Mouse (Mus musculus): ENCODE data around the gene Gm20708.

DNA sequence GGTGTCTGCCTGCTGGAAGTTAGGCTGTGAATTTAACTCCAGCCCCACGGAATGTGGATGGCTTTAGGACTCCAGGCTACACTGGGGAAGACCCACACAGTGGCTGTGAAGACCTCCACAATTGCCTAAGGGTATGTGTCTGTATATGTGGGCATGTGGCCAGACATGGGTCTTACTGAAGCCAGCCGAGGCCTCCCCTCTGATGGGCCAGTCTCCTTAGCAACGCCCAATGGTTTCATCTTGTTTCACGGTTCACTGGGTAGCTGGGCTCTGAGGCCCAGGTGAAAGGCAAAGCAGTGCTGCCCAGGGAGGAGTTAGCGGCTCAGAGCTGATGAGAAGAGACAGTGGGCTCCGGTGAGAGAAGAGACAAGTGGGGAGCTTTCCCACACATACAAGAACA lies 56.5 kb downstream of the Gm20708 start:
- TF ChIP-seq GATA1 (IDR thresholded peaks at IDR 0.05; ENCODE audit: borderline replicate concordance, low read length): no peak
- TF ChIP-seq FLI1 (IDR thresholded peaks at IDR 0.05; ENCODE audit: low read length): no peak
